Mouse (Mus musculus) neural tube, embryonic 10.5 days (tissue): ENCODE data around the gene Ccno.

Experiments
- DNase-seq: peaks from one replicate; pipeline ENCODE4 v3.0.0-alpha.2; 2017; ENCODE audit warnings: low spot score; ENCODE audit errors: extremely low spot score

Ccno gene

DNA sequence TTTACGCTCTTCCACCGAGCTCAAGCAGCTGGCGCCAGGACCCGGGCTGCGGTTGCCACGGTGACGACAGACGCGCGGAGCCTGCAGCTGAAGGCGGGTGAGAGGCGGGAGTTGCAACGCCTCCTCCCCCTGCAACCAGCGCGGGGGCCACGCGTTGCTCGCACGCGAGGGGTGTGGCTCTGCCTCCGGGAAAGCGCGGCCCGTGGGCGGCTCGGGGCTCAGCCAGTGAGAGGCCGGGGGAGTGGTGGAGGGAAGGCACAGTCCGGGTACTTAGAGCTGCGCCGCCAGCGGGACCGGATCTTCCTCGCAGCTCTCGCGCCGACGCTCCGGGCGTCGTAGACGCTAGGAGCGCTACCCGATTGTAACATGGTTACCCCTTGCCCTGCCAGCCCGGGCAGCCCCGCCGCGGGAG is at the start of gene Ccno:
TSS of gene Ccno (plus strand) at position 271 of the 412 bp plus-strand sequence.
- DNase-seq = peak; percentile 92

DNA sequence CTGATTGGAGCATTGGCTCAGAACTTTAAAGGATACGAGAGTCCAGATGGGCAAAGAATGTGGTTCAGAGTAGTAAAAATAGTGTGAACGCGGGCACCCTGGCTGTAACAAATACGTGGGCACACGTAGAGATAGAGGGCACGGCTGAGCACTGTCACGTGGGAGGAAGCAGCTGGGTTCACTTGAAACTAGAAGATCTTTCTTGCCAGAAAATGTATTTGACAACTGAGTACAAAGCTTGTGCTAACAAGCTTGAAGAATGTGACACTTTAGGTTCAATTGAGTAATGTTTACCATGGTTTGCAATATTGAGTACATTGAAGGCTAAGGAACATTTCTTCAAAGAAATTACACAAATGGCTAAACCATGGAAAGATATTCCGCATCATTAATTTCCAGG is 49.5 kb upstream of the Ccno start:
- DNase-seq = no peak

DNA sequence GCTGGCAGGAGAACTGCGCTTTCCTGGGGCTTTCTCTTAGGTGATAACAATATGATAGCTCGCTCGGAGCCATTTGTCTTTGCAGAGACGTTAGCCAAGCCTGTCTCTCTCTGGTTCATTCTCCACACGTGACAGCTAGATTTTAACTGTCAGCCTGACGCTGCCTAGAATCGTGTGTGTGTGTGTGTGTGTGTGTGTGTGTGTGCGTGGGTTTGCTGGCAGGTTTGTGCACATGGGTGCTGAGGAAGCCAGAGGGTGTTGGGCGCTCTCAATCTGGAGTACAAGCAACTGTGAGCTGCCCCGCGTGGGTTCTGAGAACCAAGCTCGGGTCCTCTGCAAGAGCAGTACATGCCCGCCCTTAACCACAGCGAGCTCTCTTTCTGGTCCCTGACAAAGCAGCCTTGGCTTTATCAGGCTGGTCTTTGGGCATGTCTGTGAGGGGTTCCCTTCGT is 45.7 kb upstream of the Ccno start:
- DNase-seq = no peak

DNA sequence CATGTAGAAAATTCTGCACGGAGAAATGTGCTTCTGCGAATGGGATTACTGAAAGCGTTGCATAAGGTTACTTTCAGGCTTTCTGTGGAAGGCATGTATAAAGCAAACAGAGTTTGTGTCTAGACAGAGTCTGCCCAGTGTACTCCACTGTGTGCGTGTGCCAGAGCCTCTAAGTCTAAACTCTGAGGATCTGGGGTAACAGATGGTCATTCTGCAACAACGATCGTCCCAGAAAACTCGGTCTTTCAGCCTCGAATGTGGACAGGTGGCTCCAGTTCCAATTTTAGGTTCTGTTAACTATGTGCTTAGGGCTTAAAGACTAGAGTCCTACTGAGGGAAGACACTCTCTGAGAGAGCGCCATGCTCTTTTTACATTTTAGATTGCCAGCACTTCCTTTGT is 42.3 kb upstream of the Ccno start:
- DNase-seq = no peak

DNA sequence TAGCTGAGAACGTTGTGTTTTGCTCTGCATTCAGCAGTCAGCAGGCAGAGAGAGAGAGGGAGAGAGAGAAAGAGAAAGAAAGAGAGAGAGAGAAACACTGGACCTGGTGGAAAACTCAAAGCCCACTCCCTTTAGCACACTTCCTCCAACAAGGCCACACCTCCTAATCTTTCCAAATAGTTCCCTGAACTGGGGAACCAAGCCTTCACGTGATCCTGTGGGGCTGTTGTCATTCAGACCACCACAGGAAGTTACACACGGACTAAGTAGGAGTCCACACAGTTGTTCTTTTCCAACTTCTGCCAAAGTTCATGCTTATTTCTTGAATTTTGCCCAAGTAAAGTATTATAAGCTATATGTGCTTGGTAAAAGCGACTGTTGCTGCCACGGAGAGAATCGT is 41.7 kb upstream of the Ccno start:
- no peak for DNase-seq

DNA sequence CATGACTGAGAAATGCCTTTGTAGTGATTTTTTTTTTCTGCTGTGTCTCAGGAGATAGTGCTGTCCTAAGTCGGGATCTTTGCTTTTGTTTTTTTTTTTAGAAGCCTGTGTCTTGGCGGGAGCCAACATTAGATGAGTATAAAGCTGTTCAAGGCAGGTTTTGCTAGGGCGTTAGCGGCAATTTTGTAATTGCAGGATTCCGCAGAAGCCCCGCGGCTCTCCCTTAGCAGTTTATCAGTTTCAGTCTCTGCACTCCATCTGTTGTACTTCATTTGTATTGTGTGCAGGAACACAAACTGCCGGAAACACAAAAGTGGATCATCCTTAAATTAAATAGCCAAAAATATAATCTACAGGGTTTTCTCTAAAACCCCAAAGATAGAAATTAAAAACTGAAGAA is 33.5 kb upstream of the Ccno start:
- DNase-seq = no peak

DNA sequence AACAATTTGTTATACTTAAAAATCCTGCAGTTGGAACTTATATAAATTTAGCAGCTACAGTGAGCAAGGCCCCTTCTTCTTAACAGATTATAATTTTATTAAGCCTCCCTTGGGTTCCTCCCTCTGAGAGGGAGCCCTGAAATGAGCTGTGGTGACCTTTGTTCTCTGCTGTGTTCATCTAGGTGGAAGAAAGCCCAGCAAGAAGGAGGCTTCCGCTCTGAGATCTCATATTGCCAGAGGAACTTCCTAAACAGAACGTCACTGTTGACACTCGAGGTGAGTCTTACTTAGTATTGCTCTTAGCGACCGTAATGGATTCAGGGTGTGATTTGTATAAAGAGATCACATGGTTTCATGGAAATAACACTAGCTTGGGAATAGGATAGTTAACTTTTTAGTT is 24.5 kb upstream of the Ccno start:
- DNase-seq = no peak

DNA sequence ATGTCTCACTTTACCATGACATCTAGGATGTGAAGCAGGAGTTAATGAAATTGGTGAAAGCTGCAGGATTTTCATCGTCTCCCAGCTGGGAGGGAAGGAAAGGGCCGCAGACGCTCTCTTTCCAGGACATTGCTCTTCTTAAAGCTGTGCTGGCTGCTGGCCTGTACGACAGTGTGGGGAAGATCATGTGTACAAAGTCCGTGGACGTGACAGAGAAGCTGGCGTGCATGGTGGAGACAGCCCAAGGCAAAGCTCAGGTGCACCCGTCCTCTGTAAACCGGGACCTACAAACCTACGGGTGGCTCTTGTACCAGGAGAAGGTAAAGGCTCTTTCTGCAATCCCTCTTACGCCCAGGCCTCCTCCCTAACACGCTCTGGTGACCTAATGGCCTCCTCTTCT is 23.2 kb upstream of the Ccno start:
- DNase-seq = no peak

DNA sequence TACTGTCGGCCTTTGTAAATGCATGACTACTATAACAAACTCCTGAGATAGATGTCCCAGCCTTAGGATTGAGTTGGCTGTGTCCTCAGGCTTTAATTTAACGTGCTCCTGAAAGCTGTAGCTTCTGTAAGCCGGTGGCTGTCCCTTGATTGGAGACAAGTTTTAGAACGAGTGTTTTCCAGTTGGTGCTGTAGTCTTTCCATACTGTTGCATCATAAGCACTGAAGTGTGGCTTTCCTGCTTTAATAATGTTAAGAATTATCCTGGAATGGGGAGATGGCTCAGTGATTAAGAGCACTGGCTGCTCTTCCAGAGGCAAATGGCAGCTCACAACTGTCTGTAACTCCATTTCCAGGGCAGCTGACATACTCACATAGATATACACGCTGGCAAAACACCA is 20.3 kb upstream of the Ccno start:
- DNase-seq = no peak

DNA sequence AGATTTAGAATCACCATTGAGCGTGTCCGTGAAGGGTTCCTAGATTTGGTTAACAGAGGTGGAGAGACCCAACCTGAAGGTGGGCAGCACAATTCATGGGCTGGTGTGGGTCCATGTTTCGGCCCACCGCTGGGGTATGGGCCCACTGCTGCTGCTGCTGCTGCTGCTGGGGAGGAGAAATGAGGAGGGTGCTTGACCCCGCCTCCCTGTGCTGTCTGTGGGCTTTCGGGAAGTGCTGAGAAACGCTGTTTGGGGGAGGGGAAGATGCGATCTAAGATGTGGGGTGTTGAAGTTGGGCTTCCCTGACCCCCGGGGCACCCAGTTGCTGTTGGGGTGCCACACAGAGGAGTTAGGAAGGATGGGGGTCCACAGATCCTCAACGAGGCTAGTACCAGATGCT is 10.9 kb upstream of the Ccno start:
- no peak for DNase-seq

DNA sequence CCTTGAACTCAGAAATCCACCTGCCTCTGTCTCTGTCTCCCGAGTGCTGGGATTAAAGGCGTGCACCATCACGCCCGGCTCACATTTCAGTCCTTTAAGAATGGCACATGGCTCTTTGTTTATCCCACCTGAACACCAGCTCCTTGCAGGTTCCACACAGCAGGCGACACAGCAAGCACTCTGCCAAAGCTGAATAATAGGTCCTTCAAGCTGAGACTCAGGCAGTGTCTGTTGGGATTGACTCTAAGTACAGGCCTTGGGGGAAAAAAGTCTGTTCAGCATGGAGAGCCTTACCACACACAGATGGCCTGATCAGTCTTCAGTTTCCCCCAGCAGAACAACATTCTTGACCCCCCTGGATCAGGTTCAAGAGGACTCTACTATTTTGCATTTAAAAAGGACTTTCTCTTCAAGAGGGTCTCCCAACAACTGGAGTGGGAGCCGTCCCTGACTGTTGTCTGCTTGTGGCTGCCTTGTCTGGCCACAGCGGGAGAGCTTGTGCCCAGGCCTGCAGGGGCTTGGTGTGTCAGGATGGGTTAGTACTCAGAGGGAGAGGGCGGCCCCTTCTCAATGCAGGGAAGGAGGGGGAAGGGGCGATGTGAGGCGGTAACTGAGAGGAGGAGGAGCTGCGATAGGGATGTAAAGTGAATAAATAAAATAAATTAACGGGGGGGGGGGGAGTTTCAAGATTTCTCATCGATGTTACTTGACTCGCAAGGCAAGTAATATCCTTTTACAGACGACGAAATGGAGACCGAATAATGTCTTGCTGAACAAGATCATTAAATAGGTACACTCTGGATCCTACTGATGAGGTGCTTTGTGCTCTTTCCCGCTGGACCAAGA is 1.8 kb upstream of the Ccno start:
- peak; percentile 40 for DNase-seq

DNA sequence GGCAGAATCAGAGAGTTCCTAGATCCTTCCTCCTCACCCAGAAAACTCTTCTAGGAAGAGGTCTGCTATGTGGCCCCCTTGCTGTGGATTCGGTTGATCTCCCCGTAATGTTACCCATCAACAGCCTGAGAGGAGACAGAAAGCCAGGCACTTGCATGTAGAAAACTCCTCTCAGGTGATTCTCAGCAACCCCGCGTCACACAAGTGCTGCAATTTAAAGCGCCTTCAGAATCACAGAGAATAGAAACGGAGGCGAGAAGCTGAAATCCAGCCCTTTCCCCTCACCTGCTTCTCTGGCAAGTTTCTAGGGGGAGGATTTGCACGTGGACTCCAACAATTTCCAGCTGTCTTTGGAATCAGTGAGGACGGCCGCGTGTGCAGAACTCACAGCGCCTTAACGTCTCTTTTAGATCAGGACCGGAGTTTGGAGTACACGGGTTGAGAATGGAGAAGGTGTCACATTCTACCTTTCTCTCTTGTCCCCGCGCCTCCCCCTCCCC is 1.1 kb upstream of the Ccno start:
- DNase-seq = peak; percentile 47

DNA sequence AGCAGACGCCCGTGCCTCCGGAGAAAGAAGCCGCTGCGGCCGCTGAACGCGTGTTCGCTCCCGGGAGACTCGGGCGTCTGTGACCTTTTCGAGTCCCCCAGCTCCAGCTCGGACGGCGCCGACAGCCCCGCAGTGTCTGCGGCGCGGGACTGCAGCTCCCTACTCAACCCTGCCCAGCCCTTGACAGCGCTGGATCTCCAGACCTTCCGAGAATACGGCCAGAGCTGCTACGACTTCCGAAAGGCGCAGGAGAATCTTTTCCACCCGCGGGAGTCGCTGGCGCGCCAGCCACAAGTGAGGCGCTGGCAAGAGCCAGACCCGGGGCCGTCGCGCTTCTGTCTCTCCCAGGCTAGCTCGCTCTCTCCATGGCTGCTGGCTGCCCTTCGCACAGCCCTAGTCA is 389 bp downstream of the Ccno start:
- DNase-seq = no peak

DNA sequence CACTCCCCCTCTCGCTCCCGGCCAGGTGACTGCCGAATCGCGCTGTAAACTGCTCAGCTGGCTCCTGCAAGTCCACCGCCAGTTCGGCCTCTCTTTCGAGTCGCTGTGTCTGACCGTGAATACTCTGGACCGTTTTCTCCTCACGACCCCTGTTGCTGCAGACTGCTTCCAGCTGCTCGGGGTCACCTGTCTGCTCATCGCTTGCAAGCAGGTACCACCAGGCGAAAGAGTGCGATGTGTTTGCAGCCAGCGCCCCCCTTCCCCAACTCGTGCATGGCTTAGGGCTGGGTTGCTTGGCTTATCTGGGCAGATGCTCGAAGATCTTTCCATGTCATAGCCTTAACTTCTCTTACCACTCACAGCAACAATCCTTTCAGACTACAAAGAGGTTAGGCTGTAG is 1.3 kb downstream of the Ccno start:
- DNase-seq = peak; percentile 52

DNA sequence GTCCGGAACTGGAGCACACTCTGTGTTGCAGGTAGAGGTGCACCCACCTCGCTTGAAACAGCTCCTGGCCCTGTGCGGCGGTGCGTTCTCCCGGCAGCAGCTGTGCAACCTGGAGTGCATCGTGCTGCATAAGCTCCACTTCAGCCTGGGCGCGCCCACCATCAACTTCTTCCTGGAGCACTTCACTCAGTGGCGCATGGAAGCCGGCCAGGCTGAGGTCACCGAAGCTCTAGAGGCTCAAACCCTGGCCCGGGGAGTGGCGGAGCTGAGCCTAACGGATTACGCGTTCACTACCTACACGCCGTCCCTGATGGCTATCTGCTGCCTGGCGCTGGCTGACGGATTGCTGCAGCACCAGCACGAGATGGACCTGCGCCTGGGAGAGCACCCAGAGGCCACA is 1.9 kb downstream of the Ccno start:
- DNase-seq = peak; percentile 61

DNA sequence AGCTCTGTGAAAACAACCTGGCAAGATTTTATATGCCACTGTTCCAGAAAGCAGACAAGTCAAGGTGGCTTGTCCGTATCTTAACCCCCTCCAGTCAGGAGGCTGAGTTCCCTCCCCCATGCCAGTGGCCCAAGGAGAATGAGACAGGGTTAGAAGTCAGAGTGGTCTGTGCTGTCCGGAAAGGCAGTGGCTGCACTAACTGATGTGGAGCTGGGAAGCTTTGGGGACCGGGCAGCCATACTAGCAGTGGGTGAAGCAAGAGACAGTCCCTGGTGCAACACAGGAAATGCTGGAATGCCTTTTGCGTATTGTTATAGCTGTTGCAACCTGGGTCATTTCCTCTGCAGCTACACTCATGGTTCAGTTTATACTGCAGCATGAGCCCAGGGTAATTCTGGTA is 2.7 kb downstream of the Ccno start:
- no peak for DNase-seq

DNA sequence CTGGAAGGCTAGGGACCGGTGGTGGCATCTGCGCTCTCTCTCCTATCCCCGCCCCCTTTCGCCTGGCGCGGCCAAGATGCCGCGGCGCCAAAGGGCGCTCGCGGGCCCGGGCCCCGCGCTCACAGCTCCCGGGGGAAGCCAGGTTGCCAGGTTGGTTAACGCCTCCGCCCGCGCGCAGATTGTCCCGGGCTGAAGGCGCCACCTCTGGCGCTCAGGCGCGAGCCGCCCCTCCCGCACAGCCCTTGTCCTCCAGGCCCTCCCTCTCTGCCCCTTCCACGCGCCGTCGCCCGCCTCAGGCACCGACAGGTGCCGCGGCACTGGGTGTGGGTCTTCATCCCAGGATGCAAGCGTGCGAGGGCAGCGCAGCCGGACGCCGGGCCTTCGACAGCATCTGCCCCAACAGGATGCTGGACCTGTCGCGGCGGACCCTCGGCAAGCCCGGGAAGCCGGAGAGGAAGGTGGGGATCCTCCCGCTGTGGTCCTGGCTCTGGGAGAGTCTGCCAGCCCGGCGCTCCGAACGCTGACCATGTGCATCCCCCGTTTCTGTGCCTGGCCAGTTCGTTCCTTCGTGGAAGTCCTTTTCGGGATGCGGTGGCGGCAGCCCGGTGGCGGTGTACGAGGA is 6.0 kb downstream of the Ccno start, which contains the start of gene Mcidas:
TSS of gene Mcidas (plus strand) at position 315 of the 622 bp plus-strand sequence.
- peak; percentile 58 for DNase-seq

DNA sequence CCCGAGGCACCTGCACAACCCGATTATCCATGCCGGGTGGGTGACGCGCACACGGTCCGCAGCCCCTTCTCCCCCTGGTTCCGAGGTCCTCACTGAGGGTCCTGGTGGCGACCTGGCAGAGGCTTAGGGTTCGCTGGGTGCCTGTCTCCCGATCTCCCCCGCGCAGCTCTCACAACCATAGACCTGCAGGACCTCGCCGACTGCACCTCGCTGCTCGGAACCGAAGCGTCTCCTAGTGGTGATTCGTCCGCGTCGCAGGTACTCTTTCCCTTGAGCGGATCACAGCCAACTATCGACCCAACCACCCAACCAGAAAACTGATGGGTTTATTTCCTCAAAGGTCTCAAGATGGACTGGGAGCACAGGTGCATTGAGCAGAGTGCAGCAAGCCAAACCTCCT is 6.6 kb downstream of the Ccno start:
- peak; percentile 65 for DNase-seq

DNA sequence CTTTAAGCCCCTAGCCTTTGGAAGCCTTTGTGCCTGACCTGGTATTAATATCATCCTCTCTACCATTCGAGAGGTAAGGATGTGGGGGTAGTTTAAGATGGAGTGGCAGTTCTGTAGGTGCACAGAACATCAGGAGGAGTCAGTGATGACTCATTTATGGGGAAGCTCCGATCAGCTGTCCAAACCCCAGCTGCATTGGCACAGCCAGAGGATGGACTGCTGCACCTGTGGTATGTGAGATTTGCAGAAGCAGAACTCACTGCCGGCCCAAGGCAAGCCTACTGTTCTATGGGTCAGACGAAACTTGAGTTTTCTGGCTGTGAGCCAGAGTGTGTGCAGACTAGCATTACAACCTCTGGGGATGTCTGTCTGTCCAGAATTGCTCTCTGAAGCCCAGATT is 8.8 kb downstream of the Ccno start:
- DNase-seq = peak; percentile 19

DNA sequence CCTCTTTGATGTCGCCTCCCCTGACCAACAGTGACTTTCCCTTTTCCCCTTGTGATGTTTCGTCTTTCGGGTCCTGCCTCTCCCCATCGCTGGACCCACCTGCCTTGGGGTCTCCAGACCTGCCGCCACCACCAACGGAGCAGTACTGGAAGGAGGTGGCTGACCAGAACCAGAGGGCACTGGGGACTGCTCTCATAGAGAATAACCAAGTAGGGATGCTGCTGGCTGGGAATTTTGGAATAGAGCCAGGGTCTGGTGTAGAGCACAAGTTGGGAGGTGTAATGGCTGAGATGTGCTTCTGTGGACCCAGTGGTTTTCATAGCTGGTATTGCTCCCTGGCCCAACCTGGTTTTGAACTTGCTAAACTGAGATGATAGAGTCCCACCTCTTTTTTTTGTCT is 9.8 kb downstream of the Ccno start:
- no peak for DNase-seq

DNA sequence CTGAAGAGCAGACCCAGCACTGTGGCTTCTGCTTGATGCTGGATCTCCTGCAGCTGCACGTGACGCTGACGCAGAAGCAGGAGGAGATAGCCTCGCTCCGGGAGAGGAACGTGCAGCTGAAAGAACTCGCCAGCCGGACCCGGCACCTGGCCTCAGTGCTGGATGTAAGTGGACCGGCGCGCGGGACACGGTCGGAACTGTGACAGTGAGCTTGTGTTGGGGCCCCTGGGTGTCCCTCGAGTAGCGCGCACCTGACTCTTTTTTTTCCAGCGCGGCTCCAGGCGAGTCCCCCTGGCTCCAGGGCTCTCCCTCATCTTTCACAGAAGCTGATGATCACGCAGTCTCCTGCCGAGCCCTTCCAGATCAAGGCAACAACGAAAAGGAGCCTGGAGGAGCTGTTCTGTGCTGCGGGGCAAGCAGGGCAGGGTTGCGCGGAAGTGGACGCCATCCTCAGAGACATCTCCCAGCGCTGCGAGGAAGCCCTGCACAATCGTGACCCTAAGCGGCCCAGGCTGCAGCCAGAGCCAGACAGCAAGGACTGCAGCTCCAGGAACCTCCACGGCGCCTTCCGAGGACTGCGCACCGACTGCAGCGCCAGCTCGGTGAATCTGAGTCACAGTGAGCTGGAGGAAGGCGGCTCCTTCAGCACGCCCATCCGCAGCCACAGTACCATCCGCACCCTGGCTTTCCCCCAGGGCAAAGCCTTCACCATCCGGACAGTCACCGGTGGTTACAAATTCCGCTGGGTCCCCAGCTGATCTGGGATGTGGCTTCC is 11.0 kb downstream of the Ccno start:
- DNase-seq = peak; percentile 67

DNA sequence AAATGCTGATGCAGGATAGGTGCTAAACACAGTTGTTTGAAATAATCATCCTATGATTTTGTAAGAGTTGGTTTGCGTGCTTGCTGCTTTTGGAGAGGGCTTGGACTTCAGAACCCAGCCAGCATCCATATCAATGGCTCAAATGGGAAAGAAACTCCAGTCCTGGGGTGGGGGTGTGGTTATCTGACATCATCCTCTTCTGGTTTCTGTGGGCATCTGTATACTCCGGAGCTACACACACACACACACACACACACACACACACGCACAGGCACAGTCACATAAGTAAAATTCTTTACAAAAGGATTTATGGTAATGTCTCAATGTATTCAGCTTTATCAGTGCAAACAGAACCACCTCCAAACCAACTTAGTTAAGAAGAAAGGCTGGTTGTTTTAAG is 12.5 kb downstream of the Ccno start:
- DNase-seq = no peak
